Mouse (Mus musculus) bone marrow, adult 2 months (tissue): Measurements from ENCODE around the gene Itih4.

Experiments used
- CTCF ChIP-seq: fragments of 200-500 bp; IDR thresholded peaks from 2 replicates; pipeline ENCODE4 v1.5.1; 2011; ENCODE audit warnings: low read length, control low read depth; ENCODE audit not compliant: control insufficient read depth, insufficient read depth
- POLR2A ChIP-seq: fragments of 200-500 bp; IDR thresholded peaks from 2 replicates; pipeline ENCODE4 v1.6.1; 2011; ENCODE audit warnings: low read depth, mild to moderate bottlenecking, control low read depth, low read length, borderline replicate concordance; ENCODE audit not compliant: control insufficient read depth

GRCm38 (mm10) chr14:30879794-30880193, 6.5 kb upstream of the Itih4 start:
- TF ChIP-seq CTCF (no peak), POLR2A (no peak)
